Mouse (Mus musculus): ENCODE measurements around the gene Gm8138. TPM values are rescaled to one million over a fixed set of nuclear protein-coding genes. Genes with fewer than 3 reads are reported as not detected.

The Gm8138 gene
- not detected in 2 replicates for polyA plus RNA-seq (2012; rRNA removed)

DNA sequence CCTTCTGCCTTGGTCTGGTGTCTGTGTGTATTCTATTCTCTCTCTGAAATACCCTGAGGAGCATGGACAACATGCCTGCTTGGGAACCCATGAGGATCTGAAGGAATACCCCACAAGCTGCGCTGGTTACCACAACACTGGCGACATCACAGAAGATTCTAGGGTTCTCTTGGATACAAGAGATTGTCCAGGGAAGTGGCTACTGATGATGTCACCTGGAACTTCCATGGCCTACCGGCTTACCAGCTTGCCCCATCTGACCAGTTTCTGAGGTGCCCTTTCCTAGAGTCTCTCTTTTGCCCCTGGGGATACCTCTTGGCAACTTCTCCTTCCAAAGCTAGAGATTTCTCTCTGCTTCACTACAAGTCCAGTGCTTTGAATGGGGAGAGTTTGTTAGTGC is at the start of gene Gm8138:
Gene Gm8138 (minus strand): TSS at position 101 of the 400 bp plus-strand sequence.

Other genes with a start within 250 kb of the Gm8138 start
- gene Gm7233, start 236.5 kb downstream of the Gm8138 start, polyA plus RNA-seq (2012; rRNA removed) = not detected in 2 replicates
- gene Gm8122, start 181.0 kb downstream of the Gm8138 start, polyA plus RNA-seq (2012; rRNA removed) = not detected in 2 replicates
- not detected in 2 replicates for gene Gm8126, start 157.7 kb downstream of the Gm8138 start, polyA plus RNA-seq (2012; rRNA removed)
- gene Gm9732, start 141.3 kb downstream of the Gm8138 start, polyA plus RNA-seq (2012; rRNA removed) = not detected in 2 replicates
- not detected in 2 replicates for gene Gm8127, start 122.5 kb downstream of the Gm8138 start, polyA plus RNA-seq (2012; rRNA removed)
- gene 1700001F09Rik, start 68.5 kb downstream of the Gm8138 start, polyA plus RNA-seq (2012; rRNA removed) = not detected in 2 replicates
- gene Gm5799, start 127.2 kb upstream of the Gm8138 start, polyA plus RNA-seq (2012; rRNA removed) = not detected in 2 replicates
- not detected in 2 replicates for gene Gm17654, start 162.8 kb upstream of the Gm8138 start, polyA plus RNA-seq (2012; rRNA removed)
- gene Gm10375, start 191.7 kb upstream of the Gm8138 start, polyA plus RNA-seq (2012; rRNA removed) = not detected in 2 replicates